Mouse (Mus musculus) urinary bladder, adult 2 months (tissue): ENCODE results near the gene Gm12166. TPM values are rescaled to one million over a fixed set of nuclear protein-coding genes. Genes with fewer than 3 reads are reported as not detected.
"Not testable (repeated sequence)": the region's sequence is repeated elsewhere in the genome, so short reads cannot be mapped to it uniquely, and the experiment has no call there.

Experiments
- DNase-seq: peaks from one replicate; pipeline ENCODE4 v3.0.0; 2022; ENCODE audit warnings: low spot score
- polyA plus RNA-seq: library from polyadenylated mRNA; depleted of rRNA; stranded (reverse); fragments of >200 nt; gene quantifications from 2 replicates; pipeline ENCODE4 v1.2.3, GENCODE M21; 2012; rRNA removed

Gene Gm12166
- polyA plus RNA-seq, result 9.3 and 10.6 TPM in 2 replicates

GRCm38 (mm10) chr11:46052105-46052659 lies at the start of gene Gm12166:
Gene Gm12166 (minus strand): TSS chr11:46052321.
- not testable (repeated sequence) for DNase-seq

DNA sequence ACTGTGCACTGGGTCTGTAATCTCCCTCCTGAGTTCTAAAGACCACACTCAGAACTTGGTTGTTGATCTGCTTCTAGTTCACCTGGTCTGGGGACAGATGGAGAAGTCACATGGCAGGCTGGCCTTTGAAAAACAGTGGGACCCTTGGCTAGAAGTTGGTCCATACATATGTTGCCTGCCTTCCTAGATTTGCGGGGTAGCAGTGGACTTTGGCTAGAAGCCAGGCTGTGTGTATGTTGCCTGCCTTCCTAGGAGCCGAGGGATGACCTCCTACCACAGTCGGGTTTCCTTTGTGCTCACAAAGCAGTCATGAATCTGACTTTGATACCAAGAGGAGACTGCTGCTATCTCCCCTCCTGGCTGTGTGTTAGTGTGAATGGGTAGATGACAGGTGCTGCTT lies 44.9 kb upstream of the Gm12166 start:
- no peak for DNase-seq

DNA sequence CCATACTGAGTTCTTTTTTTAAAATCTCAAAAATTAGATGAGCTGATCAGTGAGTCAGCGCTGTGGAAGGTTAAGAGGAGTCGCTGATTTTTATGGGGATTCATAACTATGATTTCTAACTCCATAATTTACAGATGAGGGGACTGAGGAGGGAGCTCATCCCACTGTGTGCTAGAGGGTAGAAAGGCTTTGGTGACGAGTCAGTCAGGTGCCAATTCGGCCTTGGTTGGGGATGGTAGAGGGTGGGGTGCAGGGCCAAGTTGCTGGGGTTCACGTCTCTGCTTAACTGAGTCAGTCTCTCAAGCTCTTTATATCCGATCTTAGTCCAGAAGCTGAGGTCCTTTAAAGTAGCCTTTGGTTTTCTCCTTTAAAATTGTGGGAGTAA lies 44.1 kb upstream of the Gm12166 start:
- no peak for DNase-seq

- no peak for DNase-seq
Measured at GRCm38 (mm10) chr11:46095477-46096264, 43.5 kb upstream of the Gm12166 start.

DNA sequence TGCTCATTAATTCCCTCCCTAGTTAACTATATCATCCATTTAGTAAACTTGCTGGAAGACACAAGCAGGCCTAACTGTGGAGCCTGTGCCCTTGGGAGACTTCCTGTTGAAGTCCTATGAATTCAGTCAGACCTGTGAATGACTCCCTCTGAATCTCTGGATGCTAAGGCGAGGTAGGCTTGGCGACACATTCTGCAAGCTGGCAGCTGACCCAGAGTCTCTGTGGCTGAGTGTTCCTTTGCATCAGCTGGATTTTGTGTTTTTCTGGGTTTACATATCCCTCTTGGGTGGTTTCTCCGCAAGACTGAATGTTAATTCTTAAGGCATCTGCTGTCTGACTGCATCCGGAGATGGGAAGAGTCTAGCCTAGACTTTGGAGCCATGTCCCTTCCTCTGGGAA lies 40.0 kb upstream of the Gm12166 start:
- DNase-seq, result no peak

DNA sequence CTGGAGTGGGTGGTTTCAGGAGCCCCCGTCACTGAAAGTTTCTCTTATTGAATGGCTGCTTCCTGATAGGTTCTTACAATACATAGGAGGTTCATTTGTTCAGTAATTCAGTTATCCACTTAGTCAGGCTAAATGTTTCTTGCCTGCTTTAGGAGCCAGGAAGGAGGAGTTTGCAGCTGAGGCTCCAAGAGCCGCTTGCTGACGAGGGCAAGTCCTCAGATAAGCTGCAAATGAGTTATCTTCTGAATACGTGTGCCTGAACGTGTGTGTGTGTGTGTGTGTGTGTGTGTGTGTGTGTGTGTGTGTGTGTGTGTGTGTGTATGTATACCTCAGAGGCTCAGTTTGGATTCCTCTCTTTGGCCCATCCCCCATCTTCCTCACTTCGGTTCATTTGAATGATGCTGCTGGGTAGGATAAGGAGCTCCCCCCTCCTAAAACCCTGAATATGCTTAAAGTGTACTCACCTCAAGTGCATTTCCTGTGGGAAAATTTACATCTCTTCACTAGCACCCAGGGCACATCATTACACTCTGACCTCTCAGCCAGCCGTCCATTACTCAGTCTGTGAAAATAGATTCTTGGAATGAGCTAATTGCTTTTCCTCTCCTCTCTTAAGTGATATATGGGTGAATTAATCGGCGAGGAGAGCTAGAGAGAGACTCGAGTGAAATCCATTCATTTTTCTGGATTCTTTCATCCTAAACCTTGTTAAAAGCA lies 39.0 kb upstream of the Gm12166 start:
- DNase-seq, result no peak

GRCm38 (mm10) chr11:46090036-46090725 lies 38.1 kb upstream of the Gm12166 start:
- DNase-seq, result no peak

GRCm38 (mm10) chr11:46089081-46089713 lies 37.1 kb upstream of the Gm12166 start:
- no peak for DNase-seq

- no peak for DNase-seq
Measured at GRCm38 (mm10) chr11:46086446-46086845, 34.3 kb upstream of the Gm12166 start.

DNA sequence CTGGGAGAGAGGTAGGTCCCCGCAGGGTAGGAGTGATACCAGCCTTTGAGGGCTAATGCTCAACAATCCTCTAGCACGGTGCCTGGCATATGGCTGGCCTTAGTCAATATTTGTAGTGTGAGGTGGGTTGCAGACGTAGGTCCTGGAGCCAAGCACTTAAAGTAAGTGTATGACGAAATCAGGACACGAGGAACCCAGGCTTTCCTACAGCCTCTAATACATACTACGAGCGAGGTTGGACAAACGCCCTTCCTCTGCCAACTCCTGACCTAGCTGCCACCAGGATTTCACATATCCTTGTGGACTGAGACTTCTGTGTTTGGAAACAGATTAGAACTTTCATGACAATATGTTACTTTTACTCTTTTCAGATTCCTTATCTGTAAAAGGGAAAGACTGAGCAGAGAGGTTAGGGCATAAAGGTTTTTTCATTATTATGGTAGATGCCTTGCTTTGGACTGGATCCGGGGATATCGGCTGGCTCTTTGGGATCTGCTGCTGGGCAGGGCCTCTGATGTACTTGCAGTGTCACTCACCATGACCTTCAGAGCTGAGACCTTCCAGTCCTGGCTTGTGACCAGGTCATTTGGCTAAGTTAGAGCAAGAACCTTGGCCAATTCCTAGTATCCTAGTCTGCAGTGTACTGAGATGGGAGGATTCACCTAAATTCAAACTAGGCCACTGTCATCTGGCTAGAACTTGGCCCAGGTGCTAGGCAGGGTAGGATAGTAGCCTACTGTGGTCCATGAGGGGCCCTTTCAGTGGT lies 33.5 kb upstream of the Gm12166 start:
- no peak for DNase-seq

DNA sequence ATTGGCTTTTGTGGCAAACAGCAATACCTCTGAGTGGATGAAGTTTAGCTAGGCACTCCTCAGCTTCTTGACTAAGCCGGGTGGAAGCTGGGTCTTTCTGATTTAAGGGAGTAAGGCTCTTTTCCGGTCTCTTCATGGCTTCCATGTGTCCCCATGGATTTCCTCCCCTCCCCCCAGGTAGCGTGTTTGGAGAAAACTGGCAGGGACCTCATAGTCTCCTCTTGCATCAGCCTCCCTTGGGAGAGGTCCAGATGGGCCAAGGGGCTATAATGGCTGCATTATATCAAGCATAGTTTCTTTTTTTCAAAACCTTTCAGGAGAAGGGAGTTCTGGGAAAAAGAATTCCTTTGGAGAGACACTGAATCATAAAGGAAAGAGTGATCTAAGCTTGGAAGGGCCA lies 32.4 kb upstream of the Gm12166 start:
- DNase-seq, result no peak

- no peak for DNase-seq
Measured at GRCm38 (mm10) chr11:46083835-46084444, 31.8 kb upstream of the Gm12166 start.

DNA sequence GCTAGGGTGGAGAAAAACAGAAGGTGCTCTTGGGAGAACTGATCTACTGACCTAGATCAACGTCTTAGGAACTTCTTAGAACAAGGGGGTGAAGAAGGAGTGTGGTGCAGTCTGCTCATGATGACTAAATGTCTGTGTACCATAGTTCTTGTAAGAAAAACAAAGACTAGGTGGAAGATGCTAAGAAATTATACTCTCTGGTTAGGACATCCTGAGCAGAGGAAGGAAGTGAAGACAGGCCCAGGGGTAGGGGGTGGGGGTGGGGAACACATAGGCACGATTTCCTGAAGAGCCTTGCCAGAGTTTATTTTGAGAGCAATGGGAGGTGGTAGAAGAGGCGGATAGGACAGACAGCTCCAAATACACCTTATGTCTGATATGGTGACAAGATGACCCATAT lies 31.3 kb upstream of the Gm12166 start:
- no peak for DNase-seq

GRCm38 (mm10) chr11:46081075-46081474 lies 29.0 kb upstream of the Gm12166 start:
- no peak for DNase-seq

GRCm38 (mm10) chr11:46077732-46078375 lies 25.7 kb upstream of the Gm12166 start:
- DNase-seq, result no peak

- no peak for DNase-seq
Measured at GRCm38 (mm10) chr11:46077304-46077703, 25.2 kb upstream of the Gm12166 start.

DNA sequence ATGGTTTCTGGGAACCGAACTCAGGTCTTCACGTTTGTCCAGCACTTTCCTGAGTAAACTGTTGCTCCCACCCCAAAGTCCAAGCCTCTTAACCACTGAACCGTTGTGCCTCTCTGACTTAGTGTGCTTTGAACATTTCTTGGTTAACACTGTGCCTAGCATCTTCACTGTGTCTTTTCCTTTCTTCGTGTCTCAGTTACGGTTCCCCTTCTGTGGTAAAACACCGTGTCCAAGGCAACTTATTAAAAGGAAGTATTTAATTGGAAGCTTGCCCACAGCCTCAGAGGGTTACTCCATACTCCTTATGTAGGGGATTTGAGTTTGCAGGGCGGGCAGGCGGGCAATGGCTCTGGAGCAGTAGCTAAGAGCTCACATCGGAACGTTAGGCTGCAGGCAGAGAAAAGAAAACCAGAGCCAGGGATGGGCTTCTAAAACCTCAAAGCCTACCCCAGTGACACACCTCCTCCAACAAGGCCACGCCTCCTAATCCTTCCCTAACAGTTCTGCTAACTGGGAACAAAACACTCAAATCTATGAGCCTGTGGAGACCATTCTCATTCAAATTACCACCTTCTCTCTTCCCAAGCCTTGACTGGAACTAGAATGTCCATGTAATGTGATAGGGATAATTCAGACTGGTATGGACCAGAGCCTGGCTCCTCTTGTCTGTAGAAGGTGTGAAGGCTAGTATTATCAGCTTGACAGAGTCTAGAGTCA lies 24.5 kb upstream of the Gm12166 start:
- no peak for DNase-seq

GRCm38 (mm10) chr11:46075507-46075906 lies 23.4 kb upstream of the Gm12166 start:
- DNase-seq, result no peak
